Mouse (Mus musculus) layer of hippocampus, adult 2 months (tissue): ENCODE data around the gene Pcnx2. TPM values are rescaled to one million over a fixed set of nuclear protein-coding genes. Genes with fewer than 3 reads are reported as not detected.
A peak's percentile ranks its signal among the peaks of the same experiment; 100 is the strongest.

Experiments
- DNase-seq, 2 experiments: peaks; one replicate each; pipeline ENCODE4 v3.0.0; 2022; ENCODE audit warnings: low spot score in 2 of 2
- H3K27ac ChIP-seq: fragments of 200-600 bp; 2 replicates; pipeline ENCODE4 v1.8.1; 2022
- H3K4me3 ChIP-seq: fragments of 200-600 bp; 2 replicates; pipeline ENCODE4 v1.8.1; 2022; ENCODE audit warnings: mild to moderate bottlenecking
- CTCF ChIP-seq: fragments of 200-600 bp; conservative IDR thresholded peaks from 2 replicates; pipeline ENCODE4 v1.8.1; 2022; ENCODE audit warnings: antibody characterized with exemption, mild to moderate bottlenecking, moderate library complexity
- long read RNA-seq, 2 experiments: library from polyadenylated mRNA; stranded (forward); transcript quantifications; one replicate each; pipeline ENCODE4 v2.0.0; 2021; ENCODE audit warnings: borderline mapping rate in 2 of 2
- total RNA-seq, 2 experiments: library from RNA; stranded (reverse); gene quantifications; 2 replicates each; pipeline ENCODE4 v1.2.3; 2021

Pcnx2 gene
- total RNA-seq: 10 to 100 TPM; 66.8 to 69.1 TPM
- long read RNA-seq, experiment 1, full-length matches to known transcripts: 4 of 38 reads
- long read RNA-seq, experiment 1, partial matches to known transcripts: 29 of 38 reads
- long read RNA-seq, experiment 1, other reads (novel, unspliced or antisense): 5 of 38 reads
- long read RNA-seq, experiment 2, full-length matches to known transcripts: 16 of 40 reads
- long read RNA-seq, experiment 2, partial matches to known transcripts: 18 of 40 reads
- long read RNA-seq, experiment 2, other reads (novel, unspliced or antisense): 6 of 40 reads

GRCm38 (mm10) chr8:125897868-125898788 is at the start of gene Pcnx2:
Gene Pcnx2 (minus strand): TSS chr8:125898317.
- H3K27ac ChIP-seq: peak within 1 kb of the TSS; percentile 91
- peak; percentile 64 to 79 for DNase-seq
- no peak for TF ChIP-seq CTCF

GRCm38 (mm10) chr8:125944511-125944910 is 46.4 kb upstream of the Pcnx2 start:
- TF ChIP-seq CTCF: no peak
- no peak overlapping the region for H3K4me3 ChIP-seq
- no peak for DNase-seq
- H3K27ac ChIP-seq: no peak overlapping the region

More at GRCm38 (mm10) chr8:125897868-125898788, at the start of gene Pcnx2:
- peak within 1 kb of the TSS; percentile 70 for H3K4me3 ChIP-seq

- H3K4me3 ChIP-seq: no peak overlapping the region
- peak; percentile 91 for TF ChIP-seq CTCF
- no peak overlapping the region for H3K27ac ChIP-seq
- peak; percentile 48 to 65 for DNase-seq
Measured at GRCm38 (mm10) chr8:125935649-125936048, 37.5 kb upstream of the Pcnx2 start.

- DNase-seq: no peak
- Histone ChIP-seq H3K4me3 (no peak overlapping the region), H3K27ac (no peak overlapping the region)
- TF ChIP-seq CTCF: no peak
Measured at GRCm38 (mm10) chr8:125931822-125932221, 33.7 kb upstream of the Pcnx2 start.

- Histone ChIP-seq H3K27ac (no peak overlapping the region), H3K4me3 (no peak overlapping the region)
- TF ChIP-seq CTCF: no peak
- DNase-seq: no peak
Measured at GRCm38 (mm10) chr8:125930276-125931046, 32.3 kb upstream of the Pcnx2 start.

GRCm38 (mm10) chr8:125926636-125927035 is 28.5 kb upstream of the Pcnx2 start:
- DNase-seq: no peak
- H3K27ac ChIP-seq: no peak overlapping the region
- no peak overlapping the region for H3K4me3 ChIP-seq
- TF ChIP-seq CTCF: no peak

GRCm38 (mm10) chr8:125922333-125922732 is 24.2 kb upstream of the Pcnx2 start:
- no peak for TF ChIP-seq CTCF
- DNase-seq: no peak
- H3K27ac ChIP-seq: no peak overlapping the region
- no peak overlapping the region for H3K4me3 ChIP-seq

- no peak for DNase-seq
- no peak for TF ChIP-seq CTCF
- no peak overlapping the region for H3K27ac ChIP-seq
Measured at GRCm38 (mm10) chr8:125920761-125921160, 22.6 kb upstream of the Pcnx2 start.

GRCm38 (mm10) chr8:125920281-125920680 is 22.2 kb upstream of the Pcnx2 start:
- H3K27ac ChIP-seq: no peak overlapping the region
- H3K4me3 ChIP-seq: no peak overlapping the region
- no peak for DNase-seq
- no peak for TF ChIP-seq CTCF

More at GRCm38 (mm10) chr8:125920761-125921160, 22.6 kb upstream of the Pcnx2 start:
- no peak overlapping the region for H3K4me3 ChIP-seq

- Histone ChIP-seq H3K27ac (no peak overlapping the region), H3K4me3 (no peak overlapping the region)
- no peak for TF ChIP-seq CTCF
- no peak for DNase-seq
Measured at GRCm38 (mm10) chr8:125919560-125919959, 21.4 kb upstream of the Pcnx2 start.

GRCm38 (mm10) chr8:125918719-125919118 is 20.6 kb upstream of the Pcnx2 start:
- Histone ChIP-seq H3K27ac (no peak overlapping the region), H3K4me3 (no peak overlapping the region)
- no peak for TF ChIP-seq CTCF
- DNase-seq: no peak

GRCm38 (mm10) chr8:125917013-125917412 is 18.9 kb upstream of the Pcnx2 start:
- DNase-seq: no peak
- Histone ChIP-seq H3K4me3 (no peak overlapping the region), H3K27ac (no peak overlapping the region)
- TF ChIP-seq CTCF: no peak

- TF ChIP-seq CTCF: no peak
- DNase-seq: no peak
- H3K27ac ChIP-seq: no peak overlapping the region
- H3K4me3 ChIP-seq: no peak overlapping the region
Measured at GRCm38 (mm10) chr8:125914386-125914785, 16.3 kb upstream of the Pcnx2 start.
